Mouse (Mus musculus): ENCODE measurements at regions not wholly inside any gene's neighbourhood (a gene's known extent, or its start where the extent isn't known, plus 50 kb on each side); places are given as distances from the start of the nearest gene placed in this dataset.

GRCm38 (mm10) chr7:135888598-135888997 lies 172.4 kb upstream of the Mki67 start:
- no peak for DNase-seq (ENCODE audit: low spot score)

- peak; percentile 72 for DNase-seq (ENCODE audit: low spot score)
Measured at GRCm38 (mm10) chr7:135889016-135889726, 173.0 kb upstream of the Mki67 start.

GRCm38 (mm10) chr7:135898876-135899275 lies 182.7 kb upstream of the Mki67 start:
- no peak for DNase-seq (ENCODE audit: low spot score)

GRCm38 (mm10) chr7:135899765-135900164 lies 183.6 kb upstream of the Mki67 start:
- DNase-seq (ENCODE audit: low spot score), result no peak

- DNase-seq (ENCODE audit: low spot score), result peak; percentile 15
Measured at GRCm38 (mm10) chr7:135900861-135901321, 184.7 kb upstream of the Mki67 start.

- no peak for DNase-seq (ENCODE audit: low spot score)
Measured at GRCm38 (mm10) chr7:135902106-135903055, 186.2 kb upstream of the Mki67 start.

- no peak for DNase-seq (ENCODE audit: low spot score)
Measured at GRCm38 (mm10) chr7:135911376-135911775, 195.2 kb upstream of the Mki67 start.

- DNase-seq (ENCODE audit: low spot score), result no peak
Measured at GRCm38 (mm10) chr7:135913923-135914634, 197.9 kb upstream of the Mki67 start.

- DNase-seq (ENCODE audit: low spot score), result no peak
Measured at GRCm38 (mm10) chr7:135923876-135924275, 207.7 kb upstream of the Mki67 start.

- no peak for DNase-seq (ENCODE audit: low spot score)
Measured at GRCm38 (mm10) chr7:135924641-135925040, 208.5 kb upstream of the Mki67 start.

- no peak for DNase-seq (ENCODE audit: low spot score)
Measured at GRCm38 (mm10) chr7:135930091-135930490, 213.9 kb upstream of the Mki67 start.

GRCm38 (mm10) chr7:135932595-135933175 lies 216.5 kb upstream of the Mki67 start:
- peak; percentile 6 for DNase-seq (ENCODE audit: low spot score)

GRCm38 (mm10) chr7:135935180-135935579 lies 219.0 kb upstream of the Mki67 start:
- no peak for DNase-seq (ENCODE audit: low spot score)

- no peak for DNase-seq (ENCODE audit: low spot score)
Measured at GRCm38 (mm10) chr7:135937465-135937864, 221.3 kb upstream of the Mki67 start.

- DNase-seq (ENCODE audit: low spot score), result no peak
Measured at GRCm38 (mm10) chr7:135939341-135939740, 223.2 kb upstream of the Mki67 start.

GRCm38 (mm10) chr7:135942826-135943225 lies 226.7 kb upstream of the Mki67 start:
- DNase-seq (ENCODE audit: low spot score), result no peak

GRCm38 (mm10) chr7:135946071-135946646 lies 230.0 kb upstream of the Mki67 start:
- DNase-seq (ENCODE audit: low spot score), result no peak

GRCm38 (mm10) chr7:135961026-135961425 lies 244.9 kb upstream of the Mki67 start:
- DNase-seq (ENCODE audit: low spot score), result no peak

- peak; percentile 42 for DNase-seq (ENCODE audit: low spot score)
Measured at GRCm38 (mm10) chr7:135965528-135965927, 249.4 kb upstream of the Mki67 start.

- no peak for DNase-seq (ENCODE audit: low spot score)
Measured at GRCm38 (mm10) chr7:135966231-135966630, 250.1 kb upstream of the Mki67 start.

GRCm38 (mm10) chr7:135968638-135969037 lies 252.5 kb upstream of the Mki67 start:
- no peak for DNase-seq (ENCODE audit: low spot score)

- DNase-seq (ENCODE audit: low spot score), result no peak
Measured at GRCm38 (mm10) chr7:135986021-135986420, 269.9 kb upstream of the Mki67 start.

Data from embryo, embryonic 10.5 days (tissue).